Mouse (Mus musculus) left cerebral cortex, postnatal 25 days (tissue): Measurements from ENCODE around the gene Trappc2l. TPM values are rescaled to one million over a fixed set of nuclear protein-coding genes. Genes with fewer than 3 reads are reported as not detected.
"Not testable (repeated sequence)": the region's sequence is repeated elsewhere in the genome, so short reads cannot be mapped to it uniquely, and the experiment has no call there.

Experiments used
- DNase-seq, 2 experiments: peaks; one replicate each; pipeline ENCODE4 v3.0.0; 2022; ENCODE audit warnings: low spot score in 2 of 2, mixed read lengths in 1 of 2
- intact Hi-C: fragments of 180-260 bp; cut with DNase I; formaldehyde crosslinking; loops from one replicate; pipeline ENCODE4 v1.15.1; 2025
- total RNA-seq, 2 experiments: library from RNA; stranded (reverse); gene quantifications; 2 replicates each; pipeline ENCODE4 v1.2.3; 2021

The Trappc2l gene
- total RNA-seq, 2 experiments from 2014 or later, result 81.3 to 87.8 TPM

- intact Hi-C loops, result loop anchor here (1.0 to 10.0 kb wide), 2 partner anchors 211 to 446 kb away; partner anchors contain the start of gene Spg7
- no peak for DNase-seq
Measured at GRCm38 (mm10) chr8:122618660-122619378, 7.4 kb downstream of the Trappc2l start.

GRCm38 (mm10) chr8:122620446-122620845 lies 9.0 kb downstream of the Trappc2l start:
- DNase-seq, result no peak
- intact Hi-C loops, result no loop called here

GRCm38 (mm10) chr8:122622727-122623126 lies 11.3 kb downstream of the Trappc2l start, which contains the start of gene Pabpn1l:
TSS of gene Pabpn1l (minus strand) at chr8:122622739.
- intact Hi-C loops, result no loop called here
- no peak for DNase-seq

- DNase-seq, result no peak
- intact Hi-C loops, result no loop called here
Measured at GRCm38 (mm10) chr8:122623844-122624642, 12.6 kb downstream of the Trappc2l start.

GRCm38 (mm10) chr8:122624653-122625052 lies 13.2 kb downstream of the Trappc2l start:
- intact Hi-C loops, result no loop called here
- DNase-seq, result no peak

DNA sequence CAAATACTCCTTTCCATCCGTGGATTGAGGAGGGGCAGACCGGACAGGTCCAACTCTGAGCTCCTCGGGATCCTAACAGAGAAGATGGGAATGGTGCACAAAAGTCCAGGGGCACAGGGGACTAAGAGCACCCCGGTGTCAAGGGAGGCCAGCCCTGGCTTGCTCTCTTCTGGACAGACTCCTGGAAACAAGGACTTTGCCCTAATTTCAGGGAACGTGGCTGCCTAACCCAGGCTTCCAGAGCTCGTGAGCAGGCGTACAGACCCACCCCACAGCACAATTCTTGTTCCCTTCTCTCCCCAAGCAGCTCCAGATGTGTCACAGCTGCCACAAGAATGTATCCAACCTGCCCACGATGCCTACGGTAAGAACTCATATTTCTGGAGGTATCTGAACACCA lies 14.4 kb downstream of the Trappc2l start:
- no peak for DNase-seq
- intact Hi-C loops, result no loop called here

DNA sequence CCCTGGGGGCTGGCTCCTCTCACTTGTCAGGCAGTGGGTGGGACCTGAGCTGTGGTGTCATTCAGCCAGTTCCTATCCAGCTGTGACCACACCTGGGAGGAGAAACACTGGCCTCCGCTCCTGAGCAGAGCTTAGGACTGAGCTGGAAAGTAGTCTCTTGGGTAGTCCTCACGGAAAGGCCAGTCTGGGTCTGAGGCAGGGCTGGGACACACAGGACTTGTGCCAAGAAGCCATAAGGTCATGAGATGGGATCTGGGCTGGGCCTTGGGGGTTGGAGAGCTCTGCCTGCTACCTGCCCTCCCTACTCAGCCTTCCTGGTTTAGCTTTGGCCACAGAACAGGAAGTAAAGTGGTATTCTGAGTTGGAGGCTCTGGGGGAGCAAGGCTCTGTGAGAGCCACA lies 15.5 kb downstream of the Trappc2l start:
- intact Hi-C loops, result no loop called here
- DNase-seq, result no peak

DNA sequence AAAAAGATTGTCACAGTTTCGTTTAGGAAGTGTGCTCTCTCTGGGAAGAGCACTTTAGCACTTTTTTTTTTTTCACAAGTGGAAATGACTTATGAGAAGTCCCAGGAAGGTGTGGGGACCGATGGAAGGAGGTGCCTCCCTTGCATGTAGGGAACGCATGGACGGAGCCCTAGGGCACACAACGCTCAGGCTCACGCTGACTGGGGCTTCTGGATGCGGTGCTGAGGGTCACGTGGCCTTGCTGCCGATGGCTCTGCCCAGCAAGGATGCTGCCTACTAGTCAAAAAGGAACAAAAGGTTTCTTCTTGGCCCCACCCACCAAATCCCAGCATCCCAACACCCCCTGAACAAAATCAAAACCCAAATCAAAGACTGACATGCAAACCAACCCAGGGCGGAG lies 17.9 kb downstream of the Trappc2l start:
- no peak for DNase-seq
- intact Hi-C loops, result no loop called here

- DNase-seq, result no peak
- intact Hi-C loops, result no loop called here
Measured at GRCm38 (mm10) chr8:122630696-122631095, 19.3 kb downstream of the Trappc2l start.

DNA sequence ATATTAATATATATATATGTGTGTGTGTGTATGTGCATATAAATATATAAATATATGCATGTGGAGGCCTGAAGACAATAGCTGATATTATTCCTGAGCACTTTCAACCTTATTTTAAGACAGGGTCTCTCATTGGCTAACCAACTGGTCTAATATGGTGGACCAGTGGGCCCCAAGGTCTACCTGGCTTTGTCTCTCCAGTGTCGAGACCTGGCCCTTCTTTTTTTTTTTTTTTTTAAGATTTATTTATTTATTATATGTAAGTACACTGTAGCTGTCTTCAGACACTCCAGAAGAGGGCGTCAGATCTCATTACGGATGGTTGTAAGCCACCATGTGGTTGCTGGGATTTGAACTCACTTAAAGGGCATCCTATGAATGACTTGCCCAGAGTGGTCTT lies 20.7 kb downstream of the Trappc2l start:
- DNase-seq, intact Hi-C loops: not testable (repeated sequence)

DNA sequence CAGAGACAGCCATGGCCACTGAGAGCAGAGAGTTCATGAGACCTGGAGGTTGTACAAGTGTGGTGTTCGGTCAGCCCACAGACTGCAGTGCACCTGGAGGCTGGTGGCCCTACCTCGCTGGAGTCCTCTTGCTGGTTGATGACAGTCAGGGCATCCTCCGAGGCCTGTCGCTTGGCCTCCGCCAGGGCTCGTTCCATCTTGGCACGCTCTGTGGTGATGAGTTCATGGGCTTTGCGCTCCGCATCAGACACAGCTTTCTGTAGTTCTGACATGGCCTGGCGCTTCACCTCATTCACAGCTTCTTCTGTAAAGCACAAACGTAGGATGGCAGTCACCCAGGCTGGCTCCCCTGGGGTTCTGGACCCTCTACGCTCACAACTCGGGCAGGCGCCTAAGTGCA lies 21.8 kb downstream of the Trappc2l start:
- no peak for DNase-seq
- intact Hi-C loops, result no loop called here

GRCm38 (mm10) chr8:122635878-122636802 lies 24.7 kb downstream of the Trappc2l start:
- intact Hi-C loops, result no loop called here
- no peak for DNase-seq

DNA sequence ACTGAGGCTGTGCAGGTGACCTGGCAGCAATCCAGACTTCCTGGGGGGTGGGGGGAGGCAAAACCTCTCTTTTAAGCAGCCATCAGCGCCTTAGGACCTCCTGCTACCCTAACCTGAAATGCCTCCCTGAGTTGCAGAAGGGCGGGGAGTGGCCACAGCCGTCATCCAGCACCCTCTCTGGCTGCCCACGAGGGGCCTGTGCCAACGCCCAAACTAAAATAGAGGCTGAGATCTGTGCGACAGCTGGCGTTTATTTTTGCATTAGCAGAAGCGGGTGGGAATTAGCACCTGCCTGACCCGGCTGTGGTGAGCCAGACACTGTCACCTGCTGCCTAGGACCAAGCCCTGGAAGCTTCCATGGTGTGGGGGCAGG lies 25.3 kb downstream of the Trappc2l start:
- DNase-seq, result peak; percentile 30 to 75
- intact Hi-C loops, result no loop called here

- intact Hi-C loops, result no loop called here
- DNase-seq, result no peak
Measured at GRCm38 (mm10) chr8:122637230-122637629, 25.8 kb downstream of the Trappc2l start.

DNA sequence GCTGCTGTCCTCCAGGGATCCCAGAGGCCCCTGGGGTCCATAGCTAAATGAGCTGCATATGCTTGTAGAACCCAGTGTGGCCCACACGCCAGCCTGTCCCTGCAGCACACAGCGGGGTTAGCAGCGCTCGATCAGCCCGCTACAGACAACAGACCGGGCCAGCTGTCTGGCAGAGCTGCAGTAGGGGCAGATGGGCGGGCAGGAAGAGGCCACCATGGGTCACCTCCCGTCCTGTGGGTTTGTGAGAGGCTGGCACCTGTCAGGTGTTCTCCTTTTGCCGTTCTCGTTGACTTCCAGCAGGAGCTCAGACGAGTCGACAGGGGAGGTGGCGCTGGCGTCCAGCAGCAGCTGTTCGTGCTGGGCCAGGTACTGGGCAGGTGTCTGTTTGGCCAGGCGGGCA lies 27.2 kb downstream of the Trappc2l start:
- no peak for DNase-seq
- intact Hi-C loops, result no loop called here

GRCm38 (mm10) chr8:122639521-122640248 lies 28.2 kb downstream of the Trappc2l start:
- intact Hi-C loops, result loop anchor here (2.0 kb wide), 1 partner anchor 29 kb away; no protein-coding TSS in a partner anchor
- peak in 1 of 2 experiments; percentile 34 for DNase-seq

DNA sequence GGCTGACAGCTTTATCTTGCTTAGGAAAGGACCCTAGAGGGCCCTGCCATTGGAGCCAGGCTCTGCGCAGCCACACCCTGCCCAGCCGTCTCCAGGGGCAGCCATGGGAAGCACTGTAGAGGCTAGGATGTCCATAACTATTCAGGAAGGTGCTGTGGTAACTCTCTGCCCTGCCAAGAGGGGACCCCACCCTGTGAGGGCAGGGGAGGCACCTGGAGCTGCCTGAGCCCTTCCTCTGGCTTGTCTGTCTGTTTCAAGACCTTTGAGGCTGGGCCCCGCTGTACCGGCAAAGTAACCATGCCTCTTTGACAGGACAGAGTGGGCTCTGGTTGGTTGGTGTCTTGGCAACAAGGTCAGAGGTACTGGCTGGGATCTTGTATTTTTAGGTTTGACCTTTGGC lies 29.4 kb downstream of the Trappc2l start:
- DNase-seq, result no peak
- intact Hi-C loops, result loop anchor here (1.0 to 2.0 kb wide), 3 partner anchors 28 to 111 kb away; no protein-coding TSS in a partner anchor

DNA sequence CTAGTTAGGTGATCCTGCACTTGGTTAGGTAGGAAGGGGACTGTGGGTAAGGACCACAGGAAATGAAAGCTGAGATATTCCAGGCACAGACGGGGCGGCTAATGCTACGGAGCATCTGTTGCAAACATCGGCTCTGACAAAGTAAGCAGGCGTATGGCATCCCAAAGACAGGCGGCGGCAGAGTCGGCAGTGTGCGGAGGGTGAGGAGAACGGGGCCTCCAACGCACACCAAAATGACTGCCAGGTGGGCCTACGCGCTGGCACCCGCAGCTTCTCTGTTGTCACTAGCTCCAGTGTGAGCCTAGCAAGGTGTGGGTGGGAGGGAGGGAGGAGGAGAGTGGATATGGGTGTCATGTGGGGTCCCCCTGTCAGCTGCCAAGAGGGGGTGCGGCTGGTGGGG lies 30.0 kb downstream of the Trappc2l start:
- DNase-seq, result peak; percentile 77 to 92
- intact Hi-C loops, result loop anchor here (1.0 to 2.0 kb wide), 3 partner anchors 27 to 111 kb away; no protein-coding TSS in a partner anchor

DNA sequence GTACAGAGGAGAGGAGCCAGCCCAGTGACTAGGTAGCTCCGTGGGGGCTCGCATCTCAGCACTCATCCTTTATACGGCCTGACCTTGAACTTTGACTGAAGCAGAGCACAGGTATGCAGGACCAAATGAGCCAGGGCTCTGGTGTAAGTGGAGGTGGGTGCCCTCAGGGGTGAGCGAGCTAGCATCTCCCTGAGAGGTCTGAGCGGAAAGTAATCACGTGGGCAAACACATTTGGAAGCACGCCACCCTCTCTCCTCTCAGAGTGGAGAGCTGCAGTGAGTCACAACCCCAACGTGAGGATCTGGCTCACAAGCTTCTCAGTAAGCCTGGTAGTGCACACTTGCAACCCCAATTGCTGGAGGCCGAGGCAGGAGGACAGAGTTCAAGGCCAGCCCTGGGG lies 30.6 kb downstream of the Trappc2l start:
- intact Hi-C loops, result no loop called here
- peak; percentile 57 to 81 for DNase-seq
